Mouse (Mus musculus) brain, embryonic 14.5 days (tissue): ENCODE measurements around the gene Rarg. TPM values are rescaled to one million over a fixed set of nuclear protein-coding genes. Genes with fewer than 3 reads are reported as not detected.

Source experiments
- DNase-seq: peaks from one replicate; pipeline ENCODE4 v3.0.0-alpha.2; 2011; ENCODE audit warnings: low read depth
- CTCF ChIP-seq: fragments of 200-500 bp; IDR thresholded peaks from 2 replicates; pipeline ENCODE4 v1.5.1; 2012; ENCODE audit warnings: inconsistent platforms, mild to moderate bottlenecking, moderate library complexity, borderline replicate concordance; ENCODE audit not compliant: insufficient read depth, insufficient read length; ENCODE audit errors: extremely low read depth
- POLR2A ChIP-seq: fragments of 200-500 bp; IDR thresholded peaks from 2 replicates; pipeline ENCODE4 v1.6.1; 2012; ENCODE audit warnings: mild to moderate bottlenecking, inconsistent platforms, borderline replicate concordance; ENCODE audit not compliant: poor library complexity, insufficient read depth, insufficient read length, severe bottlenecking; ENCODE audit errors: extremely low read depth
- polyA plus RNA-seq: library from polyadenylated mRNA; depleted of rRNA; stranded (reverse); fragments of >200 nt; gene quantifications from 2 replicates; pipeline ENCODE4 v1.2.3, GENCODE M21; 2012; rRNA removed

The Rarg gene
- polyA plus RNA-seq, 1 experiment = 9.1 TPM

- TF ChIP-seq CTCF (no peak), POLR2A (no peak)
- DNase-seq = no peak
These were observed 63.7 kb downstream of the Rarg start for GRCm38 (mm10) chr15:102193652-102194051.

DNA sequence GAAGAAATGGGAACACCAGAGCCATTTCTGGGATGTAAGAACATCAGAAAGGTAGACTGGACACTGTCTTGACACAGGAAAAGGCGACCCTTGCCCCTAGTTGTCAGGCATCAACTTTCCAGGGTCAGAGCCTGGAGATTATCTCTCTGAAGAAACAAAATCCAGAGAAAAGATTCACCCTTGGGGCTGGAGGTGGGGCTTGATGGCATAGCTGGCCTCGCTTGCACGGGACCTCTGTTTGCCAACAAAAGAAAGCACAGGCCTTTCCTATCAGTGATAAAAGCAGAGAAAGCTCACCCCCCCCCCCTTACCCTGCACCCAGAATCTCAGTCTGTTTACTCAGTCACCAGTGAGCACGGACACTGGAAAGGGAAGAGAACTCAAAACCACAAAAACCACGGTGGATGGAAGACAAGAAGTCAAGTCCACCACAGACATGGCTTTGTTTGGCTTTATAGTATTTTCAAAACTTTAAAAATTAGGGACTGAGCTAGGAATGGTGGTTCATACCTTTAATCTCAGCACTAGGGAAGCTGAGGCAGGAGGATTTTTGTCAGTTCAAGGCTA is 64.4 kb downstream of the Rarg start:
- DNase-seq = no peak
- TF ChIP-seq CTCF (no peak), POLR2A (no peak)

GRCm38 (mm10) chr15:102192271-102192812 is 65.0 kb downstream of the Rarg start:
- TF ChIP-seq CTCF (no peak), POLR2A (no peak)
- DNase-seq = no peak

- TF ChIP-seq CTCF = no peak
- TF ChIP-seq POLR2A = no peak
- DNase-seq = no peak
These were observed 65.6 kb downstream of the Rarg start for GRCm38 (mm10) chr15:102191699-102192098.

GRCm38 (mm10) chr15:102188883-102189282 is 68.4 kb downstream of the Rarg start:
- TF ChIP-seq CTCF (no peak), POLR2A (no peak)
- no peak for DNase-seq

DNA sequence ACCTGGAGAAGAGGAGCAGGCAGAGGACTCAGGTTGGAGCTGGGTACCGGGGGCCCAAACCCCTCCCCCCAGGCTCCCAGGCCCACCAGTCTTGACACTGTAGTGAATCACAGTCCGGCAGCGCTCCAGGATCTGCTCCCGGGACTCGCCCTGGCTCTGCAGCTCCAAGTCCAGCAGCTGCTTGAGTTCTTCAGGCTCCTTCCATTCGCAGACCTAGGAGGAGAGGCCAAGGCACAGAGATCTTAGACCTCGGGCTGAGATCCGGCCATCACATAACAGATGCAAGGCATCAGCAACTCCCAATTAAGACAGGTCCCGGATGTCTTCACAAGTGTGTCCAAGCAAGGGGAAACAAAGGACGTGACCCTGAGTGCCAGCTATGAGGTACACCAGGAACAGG is 69.2 kb downstream of the Rarg start:
- TF ChIP-seq CTCF = no peak
- no peak for DNase-seq

DNA sequence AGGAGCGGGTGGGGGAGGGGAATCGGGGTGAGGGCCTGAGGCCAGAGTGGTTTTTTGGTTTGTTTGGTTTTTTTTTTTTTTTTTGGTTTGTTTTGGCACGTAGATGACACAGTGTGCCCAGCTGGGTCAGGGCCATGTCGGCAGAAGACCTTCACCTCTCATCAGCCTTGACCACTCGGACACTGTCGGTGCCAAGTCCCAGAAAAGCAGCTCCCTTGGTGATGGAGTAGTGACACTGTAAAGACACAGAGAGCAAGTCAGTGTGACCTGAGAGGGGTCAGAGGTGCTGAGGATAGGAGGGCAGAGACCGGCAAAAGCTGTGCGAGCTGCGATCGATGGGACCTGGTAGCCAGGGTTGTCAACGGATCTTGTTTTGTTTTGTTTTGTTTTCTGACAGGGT is 71.1 kb downstream of the Rarg start:
- TF ChIP-seq POLR2A (no peak), CTCF (no peak)
- no peak for DNase-seq

Other genes with a start within 250 kb of the Rarg start
- 1.9 and 3.9 TPM in 2 replicates for gene Krt18, start 229.3 kb downstream of the Rarg start, polyA plus RNA-seq
- gene Eif4b, start 183.7 kb downstream of the Rarg start, polyA plus RNA-seq = 123 and 173 TPM in 2 replicates
- gene Tns2, start 157.1 kb downstream of the Rarg start, polyA plus RNA-seq = 10.2 and 18.8 TPM in 2 replicates
- 63.8 and 64.6 TPM in 2 replicates for gene Spryd3, start 121.3 kb downstream of the Rarg start, polyA plus RNA-seq
- gene Igfbp6, start 113.2 kb downstream of the Rarg start, polyA plus RNA-seq = 0.57 and 0.83 TPM in 2 replicates
- gene Soat2, start 107.0 kb downstream of the Rarg start, polyA plus RNA-seq = 0.15 and 0.18 TPM in 2 replicates
- gene Zfp740, start 54.3 kb downstream of the Rarg start, polyA plus RNA-seq = 91.1 and 96.5 TPM in 2 replicates
- gene Csad, start 52.8 kb downstream of the Rarg start, polyA plus RNA-seq = 45.4 and 50.8 TPM in 2 replicates
- gene Itgb7, start 25.6 kb downstream of the Rarg start, polyA plus RNA-seq = 0.30 and 0.40 TPM in 2 replicates
- gene Gm9918, start 13.0 kb upstream of the Rarg start, polyA plus RNA-seq = 0.18 and 0.23 TPM in 2 replicates
- gene Mfsd5, start 21.9 kb upstream of the Rarg start, polyA plus RNA-seq = 48.7 and 53.6 TPM in 2 replicates
- 11.3 and 12.6 TPM in 2 replicates for gene Espl1, start 38.7 kb upstream of the Rarg start, polyA plus RNA-seq
- 303 and 362 TPM in 2 replicates for gene Pfdn5, start 68.6 kb upstream of the Rarg start, polyA plus RNA-seq
- 109 and 137 TPM in 2 replicates for gene Myg1, start 74.2 kb upstream of the Rarg start, polyA plus RNA-seq
- gene Aaas, start 93.3 kb upstream of the Rarg start, polyA plus RNA-seq = 33.6 and 49.2 TPM in 2 replicates
- 0.69 and 4.1 TPM in 2 replicates for gene Sp7, start 109.7 kb upstream of the Rarg start, polyA plus RNA-seq
- 19.2 and 20.8 TPM in 2 replicates for gene Sp1, start 148.6 kb upstream of the Rarg start, polyA plus RNA-seq
- 0.48 and 0.53 TPM in 2 replicates for gene Amhr2, start 187.8 kb upstream of the Rarg start, polyA plus RNA-seq
- 94.6 and 117 TPM in 2 replicates for gene Prr13, start 201.5 kb upstream of the Rarg start, polyA plus RNA-seq
- 569 and 716 TPM in 2 replicates for gene Pcbp2, start 213.0 kb upstream of the Rarg start, polyA plus RNA-seq
- not detected in 2 replicates for gene Gm10337, start 246.2 kb upstream of the Rarg start, polyA plus RNA-seq